Mouse (Mus musculus): ENCODE measurements at regions not wholly inside any gene's neighbourhood (a gene's known extent, or its start where the extent isn't known, plus 50 kb on each side); places are given as distances from the start of the nearest gene placed in this dataset.

- no peak for DNase-seq (ENCODE audit: low read depth)
These were observed 67.3 kb upstream of the Rreb1 start for GRCm38 (mm10) chr13:37710913-37711312.

- DNase-seq (ENCODE audit: low read depth), result no peak
These were observed 65.2 kb upstream of the Rreb1 start for GRCm38 (mm10) chr13:37712908-37713496.

- no peak for DNase-seq (ENCODE audit: low read depth)
These were observed 63.0 kb upstream of the Rreb1 start for GRCm38 (mm10) chr13:37715058-37715712.

- no peak for DNase-seq (ENCODE audit: low read depth)
These were observed 62.2 kb upstream of the Rreb1 start for GRCm38 (mm10) chr13:37715770-37716693.

- no peak for DNase-seq (ENCODE audit: low read depth)
These were observed 60.4 kb upstream of the Rreb1 start for GRCm38 (mm10) chr13:37717793-37718192.

GRCm38 (mm10) chr13:37718364-37718763 lies 59.8 kb upstream of the Rreb1 start:
- no peak for DNase-seq (ENCODE audit: low read depth)

Measured in c-Kit-positive CD71-positive TER-119-negative erythroid progenitor cells, embryonic 14.5 days (primary cell).